Mouse (Mus musculus): ENCODE measurements around the gene Hoxa4.

DNA sequence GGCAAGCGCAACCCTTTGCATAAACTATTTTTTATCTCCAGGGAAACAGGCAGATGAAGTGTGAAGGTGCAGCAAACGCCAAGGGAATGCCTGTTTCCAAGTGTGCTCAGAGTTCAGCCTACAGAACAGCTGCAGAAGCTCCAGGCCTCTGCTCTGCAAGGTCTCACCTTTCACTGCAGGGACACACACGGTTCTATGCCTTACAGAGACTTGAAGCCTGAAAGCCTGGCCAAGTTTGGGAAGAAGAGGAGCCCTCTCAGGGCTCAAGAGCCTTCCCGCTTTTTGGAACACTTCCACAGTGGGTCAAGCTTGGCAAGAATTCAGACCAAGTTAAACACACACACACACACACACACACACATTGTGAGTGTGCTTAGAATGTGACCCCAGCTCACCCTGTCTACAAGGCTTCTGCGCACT is 2.4 kb downstream of the Hoxa4 start:
- TF ChIP-seq CTCF (IDR thresholded peaks at IDR 0.05; ENCODE audit: low read depth) (no peak), EP300 (optimal IDR thresholded peaks at IDR 0.05) (no peak)

Data from stomach, postnatal 0 days (tissue).